Mouse (Mus musculus): ENCODE results near the gene Tmem88. TPM values are rescaled to one million over a fixed set of nuclear protein-coding genes. Genes with fewer than 3 reads are reported as not detected.

Tmem88 gene
- total RNA-seq, 2 experiments from 2014 or later = 2.6 to 5.0 TPM

- TF ChIP-seq CTCF (conservative IDR thresholded peaks at IDR 0.05) = no peak
- no peak for DNase-seq (ENCODE audit: low spot score in 2 of 2)
- Histone ChIP-seq H3K27ac (no peak overlapping the region), H3K4me3 (no peak overlapping the region)
These were observed 18.4 kb downstream of the Tmem88 start for GRCm38 (mm10) chr11:69379600-69379999.

- DNase-seq (ENCODE audit: low spot score in 2 of 2) = no peak
- TF ChIP-seq CTCF (conservative IDR thresholded peaks at IDR 0.05) = no peak
- Histone ChIP-seq H3K4me3 (no peak overlapping the region), H3K27ac (no peak overlapping the region)
These were observed 20.3 kb downstream of the Tmem88 start for GRCm38 (mm10) chr11:69377766-69378165.

GRCm38 (mm10) chr11:69375646-69376045, 22.4 kb downstream of the Tmem88 start:
- Histone ChIP-seq H3K4me3 (no peak overlapping the region), H3K27ac (no peak overlapping the region)
- DNase-seq (ENCODE audit: low spot score in 2 of 2) = no peak
- TF ChIP-seq CTCF (conservative IDR thresholded peaks at IDR 0.05) = no peak

GRCm38 (mm10) chr11:69373223-69373965, 24.6 kb downstream of the Tmem88 start:
- no peak for TF ChIP-seq CTCF (conservative IDR thresholded peaks at IDR 0.05)
- peak overlapping the region; percentile 99 for H3K27ac ChIP-seq

GRCm38 (mm10) chr11:69372780-69373170, 25.3 kb downstream of the Tmem88 start:
- peak overlapping the region; percentile 99 for H3K27ac ChIP-seq
- peak; percentile 76 for TF ChIP-seq CTCF (conservative IDR thresholded peaks at IDR 0.05)
- no peak overlapping the region; the same call in 1 of the 2 replicates for H3K4me3 ChIP-seq
- no peak for DNase-seq (ENCODE audit: low spot score in 2 of 2)

More at GRCm38 (mm10) chr11:69373223-69373965, 24.6 kb downstream of the Tmem88 start:
- DNase-seq (ENCODE audit: low spot score in 2 of 2) = no peak
- H3K4me3 ChIP-seq = no peak overlapping the region

GRCm38 (mm10) chr11:69372056-69372779, 25.8 kb downstream of the Tmem88 start:
- no peak overlapping the region; the same call in 1 of the 2 replicates for H3K4me3 ChIP-seq
- H3K27ac ChIP-seq = peak overlapping the region; percentile 99
- peak; percentile 82 to 88 for DNase-seq (ENCODE audit: low spot score in 2 of 2)
- no peak for TF ChIP-seq CTCF (conservative IDR thresholded peaks at IDR 0.05)

GRCm38 (mm10) chr11:69371601-69372000, 26.4 kb downstream of the Tmem88 start:
- no peak for DNase-seq (ENCODE audit: low spot score in 2 of 2)
- Histone ChIP-seq H3K27ac (peak overlapping the region; percentile 99), H3K4me3 (no peak overlapping the region)
- no peak for TF ChIP-seq CTCF (conservative IDR thresholded peaks at IDR 0.05)

- TF ChIP-seq CTCF (conservative IDR thresholded peaks at IDR 0.05) = no peak
- DNase-seq (ENCODE audit: low spot score in 2 of 2) = no peak
- Histone ChIP-seq H3K27ac (peak overlapping the region; percentile 99), H3K4me3 (no peak overlapping the region)
These were observed 27.2 kb downstream of the Tmem88 start for GRCm38 (mm10) chr11:69370817-69371215.

GRCm38 (mm10) chr11:69369990-69370816, 27.8 kb downstream of the Tmem88 start:
- TF ChIP-seq CTCF (conservative IDR thresholded peaks at IDR 0.05) = no peak
- peak overlapping the region; percentile 99 for H3K27ac ChIP-seq
- H3K4me3 ChIP-seq = peak overlapping the region; percentile 87; the same call in 1 of the 2 replicates
- DNase-seq (ENCODE audit: low spot score in 2 of 2) = no peak

GRCm38 (mm10) chr11:69369215-69369989, 28.6 kb downstream of the Tmem88 start, which contains the start of gene Chd3:
Chd3 (minus strand) TSS chr11:69369406.
- TF ChIP-seq CTCF (conservative IDR thresholded peaks at IDR 0.05) = no peak
- no peak for DNase-seq (ENCODE audit: low spot score in 2 of 2)
- H3K27ac ChIP-seq = peak within 1 kb of the TSS; percentile 99
- peak within 1 kb of the TSS; percentile 87 for H3K4me3 ChIP-seq

- Histone ChIP-seq H3K27ac (peak overlapping the region; percentile 99), H3K4me3 (peak overlapping the region; percentile 87)
- TF ChIP-seq CTCF (conservative IDR thresholded peaks at IDR 0.05) = 0 out of 2 replicates have a peak, but pooled peaks have one; percentile 5
- no peak for DNase-seq (ENCODE audit: low spot score in 2 of 2)
These were observed 29.4 kb downstream of the Tmem88 start for GRCm38 (mm10) chr11:69368356-69369214.

Measured in layer of hippocampus, adult 2 months (tissue).